Mouse (Mus musculus) mature B cell (primary cell): Measurements from ENCODE around the gene Tmem132c.
"Not testable (repeated sequence)": the region's sequence is repeated elsewhere in the genome, so short reads cannot be mapped to it uniquely, and the experiment has no call there.

ENCODE experiments used
- in situ Hi-C: fragments of 300-500 bp; cut with MboI; formaldehyde crosslinking; loops from 2 replicates; pipeline ENCODE4 v1.14.3; 2019

The Tmem132c gene

DNA sequence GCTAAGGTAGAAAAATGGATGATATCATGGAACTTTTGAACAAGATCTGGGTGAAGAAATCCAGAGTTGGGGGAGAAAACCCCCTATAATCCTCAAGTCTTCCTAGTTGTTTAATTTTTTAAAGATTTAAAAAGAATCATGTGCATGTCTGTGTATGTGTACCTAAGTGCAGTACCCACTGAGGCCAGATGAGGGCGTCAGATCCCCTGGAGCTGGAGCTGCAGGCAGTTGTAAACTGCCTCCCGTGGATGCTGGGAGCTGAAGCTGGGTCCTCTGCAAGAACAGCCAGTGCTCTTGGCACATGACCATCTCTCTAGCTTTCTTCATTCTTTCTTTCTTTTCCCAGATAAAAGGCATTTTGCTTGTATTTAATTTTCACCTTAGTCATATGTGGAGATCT lies 103.1 kb downstream of the Tmem132c start:
- in situ Hi-C loops: no loop called here

DNA sequence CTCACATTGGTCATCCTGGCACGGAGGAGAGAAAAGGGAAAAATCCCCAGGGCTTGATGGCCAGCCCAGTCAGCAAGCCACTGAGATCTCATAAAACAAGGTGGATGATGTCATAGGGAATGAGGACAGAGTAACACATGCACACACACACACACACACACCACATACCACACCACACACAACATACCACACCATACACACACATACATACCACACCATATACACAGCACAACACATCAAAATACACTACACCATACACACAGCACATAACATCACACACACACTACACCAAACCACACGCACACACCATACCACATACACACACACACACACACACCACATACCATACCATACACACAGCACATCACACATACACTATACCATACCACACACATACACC lies 104.8 kb downstream of the Tmem132c start:
- in situ Hi-C loops: no loop called here

DNA sequence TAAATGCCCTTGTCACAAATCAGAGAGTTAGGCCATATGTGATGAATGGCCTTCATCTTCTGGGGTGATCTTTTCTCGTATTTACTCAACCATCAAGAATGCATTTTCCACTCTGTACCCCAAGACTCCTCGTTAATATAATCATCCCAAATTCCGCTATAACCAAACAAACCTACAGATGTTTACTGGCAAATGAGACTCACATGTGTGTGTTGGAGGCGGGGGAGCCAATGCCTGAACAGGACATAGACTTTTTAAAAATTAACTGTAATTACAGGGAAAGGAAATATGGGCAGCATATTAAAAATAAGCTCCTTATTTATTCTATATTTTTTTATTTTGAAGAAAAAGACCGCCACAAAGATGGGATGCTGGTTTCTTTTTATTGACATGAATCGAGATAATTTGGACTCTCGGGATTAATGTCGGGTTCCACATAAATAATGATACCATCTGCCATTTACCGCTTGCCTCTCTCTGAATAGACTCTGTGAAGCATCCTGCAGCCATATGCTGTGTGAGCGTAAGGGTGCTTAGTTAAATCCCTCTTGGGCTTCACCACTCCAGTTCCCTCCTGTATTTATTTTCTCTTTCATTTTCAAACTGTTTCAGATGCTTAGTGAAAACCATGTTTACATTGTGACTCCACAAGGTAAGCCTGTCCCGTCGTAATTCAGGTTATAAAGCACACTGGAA lies 105.6 kb downstream of the Tmem132c start:
- in situ Hi-C loops: no loop called here

DNA sequence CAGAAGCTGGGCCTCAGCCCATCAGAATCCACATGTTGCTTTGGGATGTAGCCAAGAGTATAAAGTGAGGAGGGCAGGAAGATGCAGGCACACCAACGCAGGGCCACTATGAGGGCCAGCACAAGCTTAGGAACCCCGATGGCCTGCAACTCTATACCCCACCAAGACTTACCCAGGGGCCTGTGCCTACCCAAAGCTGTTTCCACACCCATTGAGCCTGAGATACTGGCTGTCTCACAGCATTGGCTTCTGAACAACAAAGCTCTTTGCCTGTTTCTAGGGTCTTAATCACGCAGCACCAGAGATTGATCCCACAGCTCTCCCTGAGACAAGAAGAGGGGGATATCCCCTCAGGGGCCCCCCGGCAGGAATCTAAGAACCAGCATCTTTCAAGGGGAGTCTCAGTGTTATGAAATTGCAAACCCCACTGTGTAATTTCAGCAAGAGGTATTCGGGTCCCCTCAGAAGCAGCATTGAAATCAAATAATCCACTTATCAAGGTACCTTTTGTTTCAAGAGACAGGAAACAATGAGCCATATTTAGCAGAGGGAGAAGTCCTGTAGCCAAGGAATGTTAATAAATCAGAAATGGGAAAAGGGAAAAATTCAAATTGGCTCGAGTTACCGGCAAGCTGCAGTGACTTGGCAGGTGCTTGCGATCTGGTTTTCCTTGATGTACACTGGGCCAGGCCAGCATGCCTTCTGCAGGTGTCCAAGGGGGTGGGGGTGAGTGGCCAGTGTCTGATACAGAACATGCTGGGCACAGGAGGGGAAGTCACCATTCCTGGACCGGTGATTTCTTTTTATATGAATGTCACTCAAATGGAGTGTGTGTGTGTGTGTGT lies 107.8 kb downstream of the Tmem132c start:
- in situ Hi-C loops: no loop called here

DNA sequence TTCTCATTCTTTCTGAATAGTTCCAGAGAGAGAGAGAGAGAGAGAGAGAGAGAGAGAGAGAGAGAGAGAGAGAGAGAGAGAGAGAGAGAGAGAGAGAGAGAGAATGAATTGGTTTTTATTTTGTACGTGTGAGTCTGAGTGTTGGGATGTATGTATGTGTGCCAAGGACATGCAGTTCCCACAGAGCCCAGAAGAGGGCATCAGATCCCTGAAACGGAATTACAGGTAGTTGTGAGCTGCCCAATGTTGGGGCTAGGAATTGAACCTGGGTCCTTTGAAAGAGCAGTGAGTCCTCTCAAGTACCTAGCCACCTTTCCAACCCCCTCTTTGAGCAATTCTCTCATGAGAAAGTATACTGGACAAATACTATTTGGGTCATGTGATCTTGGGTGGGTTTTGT lies 111.4 kb downstream of the Tmem132c start:
- in situ Hi-C loops: no loop called here

DNA sequence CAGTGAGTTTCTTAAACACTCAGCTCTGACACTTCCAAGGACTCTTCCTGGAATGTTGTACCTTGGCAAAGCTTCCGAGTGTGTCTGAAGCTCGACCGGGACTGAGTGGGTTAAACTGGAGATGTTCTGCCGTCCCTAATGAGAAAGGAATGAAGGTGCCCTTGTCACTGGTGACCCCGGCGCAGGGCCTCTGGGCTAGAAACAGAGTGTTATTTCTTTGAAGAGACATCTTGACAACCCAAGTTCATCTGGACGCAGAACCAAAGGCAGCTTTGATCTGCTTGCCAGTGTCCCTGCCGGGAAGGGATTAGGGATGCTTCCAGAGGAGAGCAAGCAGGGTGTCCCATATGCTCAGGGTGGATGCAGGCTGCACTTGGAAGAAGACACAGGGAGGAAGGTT lies 114.2 kb downstream of the Tmem132c start:
- in situ Hi-C loops: no loop called here

DNA sequence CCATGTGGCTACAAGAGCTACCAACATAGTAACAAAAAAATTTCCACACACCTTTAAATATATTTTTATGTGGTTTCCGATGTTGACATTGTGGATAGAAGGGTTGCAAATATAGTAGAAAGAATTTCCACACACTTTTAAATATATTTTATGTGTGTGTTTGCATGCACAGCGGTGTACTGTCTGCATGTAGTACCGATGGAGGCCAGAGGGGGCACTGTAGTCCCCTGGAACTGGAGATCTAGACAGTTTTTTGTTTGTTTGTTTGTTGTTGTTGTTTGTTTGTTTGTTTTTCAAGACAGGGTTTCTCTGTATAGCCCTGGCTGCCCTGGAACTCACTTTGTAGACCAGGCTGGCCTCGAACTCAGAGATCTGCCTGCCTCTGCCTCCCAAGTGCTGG lies 116.3 kb downstream of the Tmem132c start:
- in situ Hi-C loops: not testable (repeated sequence)

DNA sequence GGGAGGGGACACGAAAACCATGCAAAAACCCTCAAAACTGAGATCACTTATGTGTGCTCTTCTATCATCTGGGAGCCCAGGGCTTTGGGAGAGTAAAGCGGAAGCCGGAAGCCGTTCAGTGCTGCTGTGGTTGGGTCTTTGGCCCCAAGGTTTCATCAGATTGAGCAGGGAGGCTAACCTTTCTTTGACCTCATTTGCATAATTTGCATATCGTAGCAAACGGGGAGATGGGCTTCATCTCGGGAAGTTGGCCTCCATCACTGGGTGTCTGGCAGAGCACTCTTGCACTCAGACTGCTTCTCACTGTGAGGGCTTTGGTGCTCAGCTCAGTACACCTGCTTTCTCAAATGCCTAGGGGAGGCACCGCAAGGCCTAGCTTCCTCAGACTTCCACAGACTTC lies 119.5 kb downstream of the Tmem132c start:
- in situ Hi-C loops: no loop called here

DNA sequence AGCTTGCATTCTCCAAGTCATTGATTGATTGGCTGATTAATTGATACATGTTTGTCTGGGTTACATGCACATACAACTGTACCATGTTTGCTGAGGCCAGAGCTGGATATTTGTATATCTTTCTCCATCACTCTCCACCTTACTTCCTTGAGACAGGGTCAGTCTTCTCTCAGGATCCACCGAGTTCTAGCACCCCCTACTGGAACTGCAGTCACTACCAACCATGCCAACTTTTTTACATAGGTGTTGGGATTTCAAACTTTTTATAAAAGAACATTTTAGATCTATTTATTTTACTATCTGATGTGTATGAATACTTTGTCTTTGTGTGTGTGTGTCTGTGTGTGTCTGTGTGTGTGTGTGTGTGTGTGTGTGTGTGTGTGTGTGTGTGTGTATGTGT lies 123.5 kb downstream of the Tmem132c start:
- in situ Hi-C loops: no loop called here

DNA sequence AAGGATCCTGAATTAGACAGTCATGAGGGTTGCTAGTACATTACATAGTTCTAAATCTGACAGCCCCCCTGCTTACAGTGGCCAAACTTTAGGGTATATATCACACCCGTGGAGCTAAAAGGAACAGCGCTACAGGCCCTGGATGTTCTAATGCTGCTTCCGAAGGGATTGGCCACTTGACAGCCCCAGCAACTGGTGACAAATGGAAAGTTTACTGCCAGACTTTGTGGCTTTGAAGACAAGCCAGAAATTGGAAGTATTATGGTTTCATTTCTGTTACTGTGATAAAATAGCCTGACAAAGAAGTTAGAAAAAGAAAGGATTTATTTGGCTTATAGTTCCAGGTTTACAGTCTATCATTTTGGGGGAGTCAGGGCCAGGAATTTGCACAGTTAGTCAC lies 126.6 kb downstream of the Tmem132c start:
- in situ Hi-C loops: no loop called here

DNA sequence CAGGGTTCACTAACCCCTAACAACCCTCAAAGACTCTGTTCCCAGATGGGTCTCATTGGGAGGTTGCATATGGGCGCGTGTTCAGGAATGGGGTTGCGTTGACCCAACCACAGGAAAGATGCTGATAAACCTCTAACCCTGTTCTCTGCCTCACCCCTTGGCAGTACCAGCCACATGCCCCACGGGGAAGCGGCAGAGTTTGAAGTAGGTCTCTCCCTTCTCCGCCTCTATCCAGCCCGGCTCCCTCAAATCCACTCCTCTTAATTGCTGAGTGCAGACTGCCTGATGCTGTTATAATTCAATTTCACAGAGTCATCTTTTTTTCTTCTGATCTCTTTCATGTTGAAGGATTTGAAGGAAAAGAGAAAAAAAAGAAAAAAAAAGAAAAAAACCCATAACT lies 128.2 kb downstream of the Tmem132c start:
- in situ Hi-C loops: no loop called here

DNA sequence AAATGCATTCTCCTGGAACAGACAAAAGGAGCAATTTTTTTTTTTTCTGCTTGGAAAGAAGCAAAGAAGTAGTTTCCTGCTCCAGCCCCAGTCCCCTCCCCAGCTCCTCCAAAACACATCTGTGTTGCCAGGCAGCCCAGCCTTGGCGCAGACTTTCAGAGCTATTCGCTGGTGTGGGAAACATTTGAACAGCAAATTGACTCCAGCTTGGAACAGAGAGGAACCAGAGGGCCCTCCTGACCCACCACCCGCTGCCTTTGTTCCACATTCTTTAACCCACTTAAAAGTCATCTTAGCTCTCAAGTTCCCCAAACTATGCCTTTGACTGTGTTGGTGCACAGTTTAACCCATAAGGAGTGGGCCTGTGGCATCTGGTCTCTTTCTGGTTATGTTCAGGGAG lies 128.9 kb downstream of the Tmem132c start:
- in situ Hi-C loops: no loop called here

DNA sequence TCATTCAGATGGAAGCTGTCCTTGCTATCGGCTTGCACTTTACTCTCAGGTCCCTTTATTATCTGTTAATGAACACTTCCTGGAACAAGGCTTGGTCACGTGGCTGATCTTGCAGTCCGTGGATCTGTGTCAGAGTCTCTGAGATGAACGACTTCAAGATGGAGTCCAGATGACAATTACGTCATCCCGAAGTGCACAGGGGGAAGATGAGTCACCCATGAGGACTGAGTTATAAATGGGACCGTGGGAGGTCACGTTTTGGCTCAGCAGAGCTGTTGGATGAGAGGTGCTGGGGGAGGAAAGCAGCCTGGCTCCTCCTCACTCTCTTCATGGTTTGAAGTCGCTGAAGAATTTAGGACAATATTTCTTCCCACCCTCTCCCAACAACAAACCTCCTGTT lies 132.6 kb downstream of the Tmem132c start:
- in situ Hi-C loops: no loop called here

DNA sequence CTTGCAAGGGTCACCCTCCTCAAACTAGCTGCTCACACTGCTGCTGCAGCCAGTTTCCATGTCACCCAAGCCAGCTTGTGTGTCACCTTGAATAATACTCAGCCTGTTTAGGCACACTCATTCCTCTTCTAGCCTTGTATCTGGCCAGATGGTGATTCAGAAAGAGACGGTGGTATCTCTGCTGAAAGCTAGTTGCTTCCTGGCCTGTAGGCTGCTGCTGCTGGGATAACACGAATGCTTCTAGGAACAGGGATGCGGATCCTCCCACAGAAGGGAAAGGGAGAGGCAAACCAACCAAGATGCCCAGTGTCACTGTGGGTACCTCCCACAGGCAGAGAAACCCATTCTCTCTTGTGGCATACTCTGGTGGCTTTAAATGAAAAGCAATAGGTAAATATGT lies 134.0 kb downstream of the Tmem132c start:
- in situ Hi-C loops: no loop called here

DNA sequence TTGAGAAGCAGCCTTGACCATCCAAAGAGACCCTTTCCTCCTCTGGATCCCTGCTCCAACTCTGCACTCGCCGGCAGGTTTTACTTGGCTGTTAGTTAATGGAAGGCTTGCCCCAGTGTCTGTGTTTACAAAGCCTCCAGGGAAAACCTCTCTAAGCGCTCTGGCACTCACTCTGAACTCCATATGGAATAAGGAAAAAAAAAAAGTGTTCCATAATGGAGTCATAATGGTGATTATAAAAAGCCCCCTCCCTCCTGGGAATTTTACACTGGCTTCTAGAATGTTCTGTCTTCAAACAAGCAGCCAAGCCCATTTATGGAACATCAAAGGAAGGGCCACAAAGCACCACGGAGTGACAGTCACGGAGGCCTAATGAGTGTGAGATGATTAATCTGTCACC lies 136.9 kb downstream of the Tmem132c start:
- in situ Hi-C loops: no loop called here

DNA sequence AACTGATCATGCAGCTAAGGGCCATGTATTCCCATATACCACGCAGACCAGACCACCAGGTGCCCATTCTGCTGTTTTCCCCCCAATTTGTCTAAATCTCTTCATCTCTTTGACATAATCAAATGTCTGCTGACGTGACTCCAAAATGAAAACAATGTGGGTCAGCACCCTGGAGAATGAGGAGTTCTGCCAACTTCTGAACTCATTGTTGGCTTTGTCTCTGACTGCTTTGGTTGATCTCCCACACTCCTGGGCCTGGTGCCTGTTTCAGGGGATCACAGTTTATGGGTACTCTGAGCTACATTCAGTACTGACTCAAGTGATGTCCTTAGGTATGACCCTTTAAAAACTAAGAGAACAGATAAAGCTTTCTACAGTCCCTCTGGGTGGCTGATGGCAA lies 137.7 kb downstream of the Tmem132c start:
- in situ Hi-C loops: no loop called here

DNA sequence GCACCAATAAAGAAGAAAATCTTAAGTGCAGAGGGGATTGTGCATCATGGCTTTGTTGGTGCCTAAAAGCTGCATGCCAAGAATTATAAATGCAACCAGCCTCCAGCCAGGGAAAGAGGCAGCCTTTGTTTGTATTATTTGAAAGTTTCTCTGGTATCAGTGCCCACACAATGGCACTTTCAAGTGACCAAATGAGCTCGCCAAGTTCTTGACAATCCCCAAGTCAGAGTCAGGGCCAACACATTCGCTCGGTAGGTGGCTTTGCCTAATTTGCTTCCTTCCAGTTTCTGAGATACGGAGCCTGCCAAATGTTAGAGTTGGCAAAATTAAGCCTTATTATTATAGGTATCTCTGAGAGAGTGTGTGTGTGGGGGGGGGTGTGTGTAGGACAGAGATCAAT lies 139.6 kb downstream of the Tmem132c start:
- in situ Hi-C loops: no loop called here

DNA sequence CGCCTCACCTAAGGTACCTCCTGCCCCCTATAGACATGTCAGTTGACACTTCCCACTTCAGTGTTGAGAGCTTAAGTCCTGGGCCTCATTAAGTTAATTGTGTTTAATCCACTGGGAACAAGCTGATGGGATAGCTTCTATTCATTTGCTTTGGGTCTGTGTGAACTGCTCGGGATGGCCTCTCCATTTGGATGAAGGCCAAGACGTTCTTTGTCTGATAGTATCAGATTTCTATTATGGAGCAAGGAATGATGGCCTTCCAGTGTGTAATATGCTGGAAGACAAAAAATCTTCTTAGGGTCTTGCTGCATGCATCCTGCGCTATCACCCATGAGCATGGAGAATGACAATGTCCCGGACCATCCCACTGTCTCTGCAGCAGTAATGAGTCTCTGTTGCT lies 141.0 kb downstream of the Tmem132c start:
- in situ Hi-C loops: no loop called here

DNA sequence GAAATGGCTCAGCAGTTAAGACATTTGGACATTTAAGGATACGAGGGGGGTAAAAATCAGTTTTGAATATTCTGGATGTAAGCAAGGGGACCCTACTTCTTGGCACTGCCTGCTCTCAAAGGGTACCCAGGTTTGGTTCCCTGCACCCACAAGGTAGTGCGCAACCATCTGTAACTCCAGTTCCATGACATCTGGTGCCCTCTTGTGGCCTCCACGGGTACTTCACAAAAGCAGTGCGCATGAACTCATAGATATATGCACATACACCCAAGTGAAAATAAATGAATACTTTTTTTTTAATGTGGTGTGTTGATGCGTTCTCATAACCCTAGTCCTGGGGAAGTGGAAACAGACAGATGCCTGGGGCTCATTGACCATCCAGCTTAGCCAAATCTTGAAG lies 149.6 kb downstream of the Tmem132c start:
- in situ Hi-C loops: no loop called here

DNA sequence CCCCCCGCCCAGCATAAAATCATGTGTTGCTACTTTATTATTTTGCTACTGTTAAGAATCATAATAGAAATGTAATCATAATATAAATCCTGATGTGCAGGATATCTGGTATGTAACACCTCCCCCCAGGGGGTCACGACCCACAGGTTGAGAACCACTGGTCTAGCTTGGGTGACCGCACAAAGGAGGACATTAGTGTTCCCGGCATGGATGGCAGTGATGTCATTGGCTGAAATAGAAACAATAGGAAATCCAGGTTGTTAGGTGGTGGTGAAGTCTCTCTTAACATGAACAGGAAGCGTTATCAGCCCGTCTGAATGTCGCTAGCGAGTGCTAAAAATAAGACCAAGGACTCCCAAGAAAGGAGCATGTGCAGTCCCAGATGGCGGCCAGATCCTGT lies 155.3 kb downstream of the Tmem132c start:
- in situ Hi-C loops: no loop called here

DNA sequence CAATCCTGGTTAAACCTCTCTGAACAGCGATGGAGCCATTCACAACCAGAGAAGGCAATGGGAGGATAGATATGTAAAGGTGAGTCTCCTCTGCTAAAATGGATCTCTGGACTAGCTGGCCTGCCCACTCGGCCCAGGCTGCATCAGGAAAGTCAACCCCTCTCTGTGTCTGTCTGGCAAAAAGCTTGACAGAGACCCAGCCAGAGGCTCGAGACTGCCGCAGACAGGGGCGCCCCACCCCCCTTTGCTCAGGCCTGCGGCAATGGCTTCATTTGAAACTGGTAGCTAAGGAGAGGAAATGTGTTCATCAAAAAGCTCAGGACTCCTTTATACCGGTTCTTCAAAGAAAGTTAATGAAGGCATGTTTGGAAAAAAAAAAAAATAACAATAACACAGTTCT lies 156.4 kb downstream of the Tmem132c start:
- in situ Hi-C loops: no loop called here

DNA sequence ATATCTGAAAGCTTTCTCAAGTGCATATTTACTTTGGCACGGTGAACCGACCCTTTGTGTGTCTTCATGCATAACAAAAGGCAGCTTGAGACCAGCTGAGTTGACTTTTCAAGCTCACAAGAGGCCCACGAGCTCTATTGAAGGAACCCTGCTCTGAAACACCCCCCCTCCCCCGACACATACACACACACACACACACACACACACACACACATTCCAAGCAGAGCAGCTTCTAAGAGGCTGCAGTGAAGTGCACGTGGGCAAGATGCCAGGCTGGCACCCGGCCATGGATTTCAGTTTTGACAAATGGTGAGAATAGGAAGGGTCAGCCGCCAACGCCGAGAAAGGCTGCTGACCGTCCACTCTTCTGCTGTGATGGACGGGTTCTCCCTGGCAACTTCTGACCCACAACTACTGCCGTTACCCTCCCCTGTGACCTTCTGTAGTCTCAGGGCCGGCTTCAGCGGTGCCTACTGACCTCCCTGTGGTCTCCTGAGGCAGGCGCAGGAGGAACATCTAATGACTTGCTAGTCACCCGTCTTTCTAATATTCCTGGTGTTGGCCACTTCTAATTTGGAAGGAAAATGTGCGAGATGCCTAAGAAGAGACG lies 163.9 kb downstream of the Tmem132c start:
- in situ Hi-C loops: no loop called here

DNA sequence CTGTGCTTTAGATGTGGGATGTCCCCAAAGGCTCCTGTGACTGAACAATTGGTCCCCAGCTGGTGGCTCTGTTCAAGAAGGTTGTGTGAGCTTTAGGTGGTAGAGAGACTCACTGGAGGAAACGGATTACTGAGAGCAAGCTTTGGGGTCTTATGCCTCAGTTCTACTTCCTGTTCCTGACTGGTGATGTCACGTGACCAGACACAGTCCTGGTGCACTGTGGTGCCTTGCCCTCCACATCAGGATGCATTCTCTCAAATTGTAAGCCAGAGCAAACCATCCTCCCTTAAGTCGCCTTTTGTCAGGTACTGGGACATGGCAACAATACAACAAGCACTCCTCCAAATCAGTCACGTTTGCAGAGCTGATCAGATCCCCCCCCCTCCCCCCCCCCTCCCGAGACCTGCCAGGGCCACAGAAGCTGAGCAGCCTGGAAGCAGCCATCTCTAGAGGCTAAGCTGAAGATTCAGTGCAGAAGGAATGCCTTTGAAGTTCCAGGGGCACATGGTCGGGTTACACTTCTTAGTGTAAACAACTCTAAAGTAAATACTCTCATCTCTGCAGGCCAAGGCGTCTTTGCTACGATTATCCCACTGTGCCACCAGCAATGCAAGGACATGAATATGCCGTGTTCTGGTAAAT lies 164.5 kb downstream of the Tmem132c start:
- in situ Hi-C loops: no loop called here
